Mouse (Mus musculus) gastrocnemius, postnatal 10 days (tissue): ENCODE measurements around the gene Vmn1r77. TPM values are rescaled to one million over a fixed set of nuclear protein-coding genes. Genes with fewer than 3 reads are reported as not detected.
"Not testable (repeated sequence)": the region's sequence is repeated elsewhere in the genome, so short reads cannot be mapped to it uniquely, and the experiment has no call there.

Source experiments
- DNase-seq: peaks from one replicate; pipeline ENCODE4 v3.0.0; 2021; ENCODE audit warnings: mixed read lengths
- long read RNA-seq, 2 experiments: library from polyadenylated mRNA; stranded (forward); transcript quantifications; one replicate each; pipeline ENCODE4 v2.0.0; 2021
- total RNA-seq, 2 experiments: library from RNA; stranded (reverse); gene quantifications; 2 replicates each; pipeline ENCODE4 v1.2.3; 2021

Gene Vmn1r77
- not detected for total RNA-seq
- long read RNA-seq, experiment 1, result 0 reads
- long read RNA-seq, experiment 2, result 0 reads

- not testable (repeated sequence) for DNase-seq
These were observed at the start of gene Vmn1r77 for GRCm38 (mm10) chr7:12036452-12036851. Gene Vmn1r77 (plus strand): TSS chr7:12036752.

GRCm38 (mm10) chr7:12011491-12011890 lies 25.1 kb upstream of the Vmn1r77 start:
- DNase-seq, result not testable (repeated sequence)

GRCm38 (mm10) chr7:12012392-12012791 lies 24.2 kb upstream of the Vmn1r77 start:
- DNase-seq, result not testable (repeated sequence)

GRCm38 (mm10) chr7:12013106-12013505 lies 23.4 kb upstream of the Vmn1r77 start:
- no peak for DNase-seq

GRCm38 (mm10) chr7:12017829-12018228 lies 18.7 kb upstream of the Vmn1r77 start:
- not testable (repeated sequence) for DNase-seq

- DNase-seq, result no peak
These were observed 4.1 kb downstream of the Vmn1r77 start for GRCm38 (mm10) chr7:12040664-12041063.

Other genes with a start within 250 kb of the Vmn1r77 start
- not detected for gene Vmn1r74, start 202.8 kb upstream of the Vmn1r77 start, total RNA-seq
- not detected for gene Vmn1r75, start 162.1 kb upstream of the Vmn1r77 start, total RNA-seq
- gene Vmn1r76, start 98.5 kb upstream of the Vmn1r77 start, total RNA-seq, result not detected
- gene Vmn1r78, start 113.5 kb downstream of the Vmn1r77 start, total RNA-seq, result not detected
- gene Vmn1r79, start 134.5 kb downstream of the Vmn1r77 start, total RNA-seq, result not detected
- not detected for gene Vmn1r80, start 152.5 kb downstream of the Vmn1r77 start, total RNA-seq
- not detected for gene Vmn1r81, start 231.5 kb downstream of the Vmn1r77 start, total RNA-seq